In genomic region chr4:138466690-138467089, GRCm38 (mm10) we compare ENCODE assay signal across 21 mouse cellular contexts. TPM values are rescaled to one million over a fixed set of nuclear protein-coding genes. Genes with fewer than 3 reads are reported as not detected.
DNase-seq lines count a peak whose midpoint lies in the region; ATAC-seq and TF ChIP-seq lines count a peak whose summit lies in the region.
"Had no signal": no experiment of that assay in that cellular context is flagged by ENCODE, and none has a peak within 500 bp of the region (broad histone marks: within the 10 kb centered on the region; RNA-seq: fewer than 3 reads in every experiment).

No protein-coding gene starts in this region.

- peak; percentile 49 for TF ChIP-seq CTCF in lung, embryonic 14.5 days (IDR thresholded peaks at IDR 0.05; ENCODE audit: low read depth)

- no peak overlapping the region for H3K9ac ChIP-seq in intestine, embryonic 16.5 days (ENCODE audit: low read depth, low read length)
- H3K9ac ChIP-seq in intestine, embryonic 15.5 days = no peak overlapping the region
- no peak overlapping the region for H3K9ac ChIP-seq in lung, embryonic 14.5 days
- H3K9ac ChIP-seq: hindbrain, embryonic 15.5 days; liver, embryonic 14.5 days had no signal

- H3K4me3 ChIP-seq in intestine, embryonic 16.5 days (ENCODE audit: low read length) = no peak overlapping the region
- no peak overlapping the region for H3K4me3 ChIP-seq in intestine, embryonic 15.5 days (replicated peaks)
- H3K4me3 ChIP-seq in lung, embryonic 14.5 days (ENCODE audit: low read depth, low read length) = no peak overlapping the region
- H3K4me3 ChIP-seq: hindbrain, embryonic 15.5 days; megakaryocyte, embryonic 14.5 days had no signal

- no peaks in the 10 kb centered on the region for H3K9me3 ChIP-seq in intestine, embryonic 16.5 days (ENCODE audit: control insufficient read depth, low read length)
- H3K9me3 ChIP-seq in intestine, embryonic 15.5 days = no peaks in the 10 kb centered on the region
- no peaks in the 10 kb centered on the region for H3K9me3 ChIP-seq in lung, embryonic 14.5 days (ENCODE audit: low read depth, low read length)
- H3K9me3 ChIP-seq: hindbrain, embryonic 15.5 days had no signal

- H3K27me3 ChIP-seq in intestine, embryonic 16.5 days (replicated peaks; ENCODE audit: control insufficient read depth, insufficient read depth, low read length) = no peaks in the 10 kb centered on the region
- H3K27me3 ChIP-seq in intestine, embryonic 15.5 days (replicated peaks) = no peaks in the 10 kb centered on the region
- H3K27me3 ChIP-seq in lung, embryonic 14.5 days (ENCODE audit: insufficient read depth, low read length) = no peaks in the 10 kb centered on the region; the same call in 1 of the 2 replicates
- H3K27me3 ChIP-seq: hindbrain, embryonic 15.5 days had no signal

- DNase-seq in lung, embryonic 14.5 days = peak; percentile 15
- no peak for DNase-seq in lung, adult 18-20 months
- DNase-seq in retina, postnatal 1 day = peak; percentile 22
- no peak for DNase-seq in retina, embryonic 14.5 days (ENCODE audit: low spot score)
- no peak for DNase-seq in cerebellum, postnatal 25 days
- DNase-seq: adrenal gland, adult 8-10 months; cerebellum, adult 11-12 months; cerebellum, postnatal 36 days; kidney, adult 18-20 months; lung, postnatal 36 days; right cerebral cortex, postnatal 25 days; spleen, adult 18-20 months; thymus, postnatal 14 days had no signal

- H3K4me1 ChIP-seq in intestine, embryonic 16.5 days (ENCODE audit: control insufficient read depth, insufficient read depth, low read length) = peaks cover 54% of the 10 kb centered on the region
- peaks cover 58% of the 10 kb centered on the region for H3K4me1 ChIP-seq in intestine, embryonic 15.5 days (replicated peaks)
- H3K4me1 ChIP-seq in lung, embryonic 14.5 days (ENCODE audit: insufficient read depth) = peaks cover 39% of the 10 kb centered on the region

- H3K4me2 ChIP-seq in intestine, embryonic 16.5 days (ENCODE audit: low read depth, low read length) = no peak overlapping the region
- H3K4me2 ChIP-seq in intestine, embryonic 15.5 days (replicated peaks) = no peak overlapping the region
- H3K4me2 ChIP-seq in lung, embryonic 14.5 days = no peak overlapping the region
- H3K4me2 ChIP-seq: heart, embryonic 11.5 days; hindbrain, embryonic 15.5 days had no signal

- no peak for ATAC-seq in intestine, embryonic 16.5 days
- no peak for ATAC-seq in intestine, embryonic 15.5 days
- no peak for ATAC-seq in lung, embryonic 14.5 days (ENCODE audit: insufficient read depth)
- ATAC-seq: forebrain, embryonic 14.5 days; midbrain, embryonic 16.5 days had no signal

- no peaks in the 10 kb centered on the region for H3K36me3 ChIP-seq in intestine, embryonic 16.5 days (ENCODE audit: control insufficient read depth, insufficient read depth, low read length)
- H3K36me3 ChIP-seq in intestine, embryonic 15.5 days = no peaks in the 10 kb centered on the region
- H3K36me3 ChIP-seq in lung, embryonic 14.5 days (ENCODE audit: insufficient read depth) = no peaks in the 10 kb centered on the region
- H3K36me3 ChIP-seq: hindbrain, embryonic 15.5 days had no signal

- peak overlapping the region; percentile 31; the same call in 1 of the 2 replicates for H3K27ac ChIP-seq in intestine, embryonic 16.5 days (ENCODE audit: low read length)
- H3K27ac ChIP-seq in intestine, embryonic 15.5 days = no peak overlapping the region
- no peak overlapping the region for H3K27ac ChIP-seq in lung, embryonic 14.5 days (ENCODE audit: low read depth)
- H3K27ac ChIP-seq: hindbrain, embryonic 15.5 days; liver, embryonic 14.5 days had no signal

- WGBS in intestine, embryonic 16.5 days = 81% methylated on average over 6 of the region's 6 CpGs
- WGBS in intestine, embryonic 15.5 days = 73% methylated on average over 6 of the region's 6 CpGs
- WGBS in lung, embryonic 14.5 days = 72% methylated on average over 6 of the region's 6 CpGs

RNA-seq across cellular contexts. Expression of gene Camk2n1, which starts 12.6 kb away (rescaled TPM):
- polyA plus RNA-seq in intestine, embryonic 16.5 days (2015; fragmentation: Nextera tagmentation; extraction: Ambion mirVana) = 3.5 and 3.6 TPM in 2 replicates
- polyA plus RNA-seq in intestine, embryonic 15.5 days (2015; fragmentation: Nextera tagmentation; extraction: Ambion mirVana) = 4.8 and 5.5 TPM in 2 replicates
- 2.6 and 3.2 TPM in 2 replicates for polyA plus RNA-seq in lung, embryonic 14.5 days (2014; fragmentation: Nextera tagmentation; extraction: Ambion mirVana)

RNA-seq across cellular contexts. Expression of gene Mul1, which starts 32.2 kb away (rescaled TPM):
- polyA plus RNA-seq in intestine, embryonic 16.5 days (2015; fragmentation: Nextera tagmentation; extraction: Ambion mirVana) = 32.7 and 35.3 TPM in 2 replicates
- 24.9 and 25.7 TPM in 2 replicates for polyA plus RNA-seq in intestine, embryonic 15.5 days (2015; fragmentation: Nextera tagmentation; extraction: Ambion mirVana)
- polyA plus RNA-seq in lung, embryonic 14.5 days (2014; fragmentation: Nextera tagmentation; extraction: Ambion mirVana) = 16.1 and 18.0 TPM in 2 replicates

Comparison
In these comparisons a context has a peak if more than half of its experiments do, and no peak if none do; other contexts are left out.
1. DNase-seq: peak in lung, embryonic 14.5 days (single experiment) and retina, postnatal 1 day (single experiment); none in lung, adult 18-20 months (0 of 2), retina, embryonic 14.5 days (single experiment) and cerebellum, postnatal 25 days (0 of 2).